Mouse (Mus musculus) lung, embryonic 16.5 days (tissue): ENCODE data around the gene Frmd4a. TPM values are rescaled to one million over a fixed set of nuclear protein-coding genes. Genes with fewer than 3 reads are reported as not detected.
"Not testable (repeated sequence)": the region's sequence is repeated elsewhere in the genome, so short reads cannot be mapped to it uniquely, and the experiment has no call there.

Experiments used
- ATAC-seq: fragments of 200-750 bp; cut with Nextera tagmentation; 2 replicates; pipeline ENCODE4 v1.8.0; 2017; ENCODE audit warnings: low read depth, mild to moderate bottlenecking, moderate library complexity
- H3K27ac ChIP-seq: fragments of 300-500 bp; sonication (generic); 2 replicates; pipeline ENCODE4 v1.5.1; 2014; ENCODE audit warnings: mild to moderate bottlenecking, control low read depth, low read length
- H3K27me3 ChIP-seq: fragments of 300-500 bp; sonication (generic); 2 replicates; pipeline ENCODE4 v1.6.1; 2014; ENCODE audit warnings: low read depth, low read length, mixed read lengths; ENCODE audit not compliant: control insufficient read depth, insufficient read depth
- H3K36me3 ChIP-seq: fragments of 300-500 bp; sonication (generic); 2 replicates; pipeline ENCODE4 v1.6.1; 2014; ENCODE audit warnings: low read length; ENCODE audit not compliant: control insufficient read depth, insufficient read depth
- H3K4me1 ChIP-seq: fragments of 300-500 bp; sonication (generic); replicated peaks from 2 replicates; pipeline ENCODE4 v1.6.1; 2014; ENCODE audit warnings: low read length, mixed read lengths; ENCODE audit not compliant: control insufficient read depth, insufficient read depth
- H3K4me2 ChIP-seq: fragments of 300-500 bp; sonication (generic); 2 replicates; pipeline ENCODE4 v1.6.1; 2014; ENCODE audit warnings: low read depth, low read length, control low read depth
- H3K4me3 ChIP-seq: fragments of 300-500 bp; sonication (generic); 2 replicates; pipeline ENCODE4 v1.5.1; 2014; ENCODE audit warnings: mild to moderate bottlenecking, low read length, control low read depth
- H3K9ac ChIP-seq: fragments of 300-500 bp; sonication (generic); 2 replicates; pipeline ENCODE4 v1.6.1; 2014; ENCODE audit warnings: low read length, control low read depth
- H3K9me3 ChIP-seq: fragments of 300-500 bp; sonication (generic); 2 replicates; pipeline ENCODE4 v1.6.1; 2016; ENCODE audit warnings: low read length; ENCODE audit not compliant: control insufficient read depth
- WGBS: fragments of 180-500 bp; shearing (Covaris S2); extraction: QIAGEN DNeasy Blood & Tissue Kit; methylation state at CpG from one replicate; pipeline ENCODE4 v1.1.7; 2014; 5-methylcytosine and 5-hydroxymethylcytosine counted together
- polyA plus RNA-seq: library from polyadenylated mRNA; unstranded; fragments of >200 nt; fragmentation: Nextera tagmentation; extraction: Ambion mirVana; gene quantifications from 2 replicates; pipeline ENCODE4 v1.2.1, GENCODE M21; 2015

Frmd4a gene
- polyA plus RNA-seq, 1 experiment from 2014 or later = 29.1 TPM

- Histone ChIP-seq H3K4me1 (peaks cover 45% of the 10 kb centered on the region), H3K27me3 (no peaks in the 10 kb centered on the region), H3K36me3 (no peaks in the 10 kb centered on the region), H3K4me2 (peak overlapping the region; percentile 25), H3K27ac (peak overlapping the region; percentile 99), H3K9ac (no peak overlapping the region), H3K4me3 (no peak overlapping the region; the same call in 1 of the 2 replicates), H3K9me3 (no peaks in the 10 kb centered on the region)
- 12% methylated on average over 4 of the region's 4 CpGs for WGBS
- ATAC-seq = peak; percentile 51
Measured at GRCm38 (mm10) chr2:4557466-4557865, 539.9 kb downstream of the Frmd4a start.

DNA sequence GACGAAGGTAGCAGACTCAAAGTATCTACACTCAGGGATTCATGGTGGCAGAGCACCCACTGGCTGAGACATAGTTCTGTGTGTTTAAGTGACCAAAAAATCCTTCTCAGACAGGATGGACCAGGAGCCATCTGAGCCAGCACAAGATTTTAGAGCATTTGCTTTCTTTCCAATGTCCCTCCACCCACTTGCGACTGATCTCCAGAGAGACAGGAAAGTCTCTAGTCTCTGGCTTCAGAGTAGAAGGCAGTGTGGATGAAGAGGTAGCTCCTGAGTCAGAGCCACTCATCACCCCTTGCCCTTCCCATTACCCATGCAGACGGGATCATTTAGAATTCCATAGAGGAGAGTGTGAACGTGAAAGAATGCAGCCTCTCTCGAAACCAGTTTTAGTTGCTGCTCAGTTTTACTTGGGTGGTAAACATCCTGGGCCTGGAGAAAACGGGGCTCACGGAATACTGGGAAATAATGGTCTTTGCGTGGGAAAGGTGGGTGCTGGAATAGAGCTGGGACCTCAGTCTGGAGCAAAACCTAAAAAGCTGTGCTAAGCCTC is 541.2 kb downstream of the Frmd4a start:
- no peaks in the 10 kb centered on the region for H3K36me3 ChIP-seq
- WGBS = 11% methylated on average over 8 of the region's 8 CpGs
- peak overlapping the region; percentile 99 for H3K27ac ChIP-seq
- peak overlapping the region; percentile 80 for H3K9ac ChIP-seq
- H3K4me3 ChIP-seq = peak overlapping the region; percentile 71
- no peaks in the 10 kb centered on the region for H3K27me3 ChIP-seq
- no peaks in the 10 kb centered on the region for H3K9me3 ChIP-seq
- ATAC-seq = no peak
- peaks cover 55% of the 10 kb centered on the region for H3K4me1 ChIP-seq
- peak overlapping the region; percentile 88 for H3K4me2 ChIP-seq

- H3K9me3 ChIP-seq = no peaks in the 10 kb centered on the region
- H3K27ac ChIP-seq = peak overlapping the region; percentile 99
- peak overlapping the region; percentile 80 for H3K9ac ChIP-seq
- peak overlapping the region; percentile 88 for H3K4me2 ChIP-seq
- WGBS = under 1% methylated on average over 27 of the region's 27 CpGs
- H3K36me3 ChIP-seq = no peaks in the 10 kb centered on the region
- H3K27me3 ChIP-seq = no peaks in the 10 kb centered on the region
- peak; percentile 91 for ATAC-seq
- peaks cover 57% of the 10 kb centered on the region for H3K4me1 ChIP-seq
- H3K4me3 ChIP-seq = peak overlapping the region; percentile 71
Measured at GRCm38 (mm10) chr2:4559211-4559882, 541.8 kb downstream of the Frmd4a start.

- Histone ChIP-seq H3K9me3 (no peaks in the 10 kb centered on the region), H3K9ac (peak overlapping the region; percentile 80)
Measured at GRCm38 (mm10) chr2:4559883-4560247, 542.3 kb downstream of the Frmd4a start.

GRCm38 (mm10) chr2:4560516-4560915 is 543.0 kb downstream of the Frmd4a start:
- 1% methylated on average over 2 of the region's 2 CpGs for WGBS
- H3K9ac ChIP-seq = peak overlapping the region; percentile 80
- peak overlapping the region; percentile 99 for H3K27ac ChIP-seq
- not testable (repeated sequence) for H3K27me3 ChIP-seq, H3K9me3 ChIP-seq, H3K36me3 ChIP-seq, ATAC-seq
- H3K4me3 ChIP-seq = peak overlapping the region; percentile 71
- peak overlapping the region; percentile 88 for H3K4me2 ChIP-seq
- peaks cover 66% of the 10 kb centered on the region for H3K4me1 ChIP-seq

More at GRCm38 (mm10) chr2:4559883-4560247, 542.3 kb downstream of the Frmd4a start:
- peaks cover 62% of the 10 kb centered on the region for H3K4me1 ChIP-seq
- no peaks in the 10 kb centered on the region for H3K27me3 ChIP-seq
- H3K4me3 ChIP-seq = peak overlapping the region; percentile 71
- H3K4me2 ChIP-seq = peak overlapping the region; percentile 88
- 2% methylated on average over 8 of the region's 8 CpGs for WGBS
- H3K27ac ChIP-seq = peak overlapping the region; percentile 99
- H3K36me3 ChIP-seq = no peaks in the 10 kb centered on the region
- ATAC-seq = peak; percentile 15

DNA sequence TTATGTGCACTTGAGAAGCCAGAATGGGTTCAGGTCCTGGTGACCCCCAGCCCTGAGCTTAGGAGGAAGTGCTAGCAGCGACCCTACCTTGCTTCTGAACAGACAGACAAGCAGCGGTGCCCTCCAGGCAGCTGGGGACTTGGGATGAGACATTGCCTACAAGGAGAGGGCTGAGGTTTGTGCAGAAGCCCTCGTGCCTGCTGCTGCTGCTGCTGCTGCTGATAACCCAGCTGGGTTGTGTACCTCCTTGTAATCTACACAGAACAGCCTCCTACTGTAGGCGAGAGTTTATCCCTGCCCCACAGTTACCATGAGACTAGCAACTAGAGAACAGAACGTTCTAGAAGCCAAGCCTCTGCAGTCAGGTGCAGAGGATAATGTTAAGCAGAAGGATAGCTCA is 543.7 kb downstream of the Frmd4a start:
- no peak for ATAC-seq
- H3K9me3 ChIP-seq = no peaks in the 10 kb centered on the region
- H3K4me1 ChIP-seq = peaks cover 66% of the 10 kb centered on the region

DNA sequence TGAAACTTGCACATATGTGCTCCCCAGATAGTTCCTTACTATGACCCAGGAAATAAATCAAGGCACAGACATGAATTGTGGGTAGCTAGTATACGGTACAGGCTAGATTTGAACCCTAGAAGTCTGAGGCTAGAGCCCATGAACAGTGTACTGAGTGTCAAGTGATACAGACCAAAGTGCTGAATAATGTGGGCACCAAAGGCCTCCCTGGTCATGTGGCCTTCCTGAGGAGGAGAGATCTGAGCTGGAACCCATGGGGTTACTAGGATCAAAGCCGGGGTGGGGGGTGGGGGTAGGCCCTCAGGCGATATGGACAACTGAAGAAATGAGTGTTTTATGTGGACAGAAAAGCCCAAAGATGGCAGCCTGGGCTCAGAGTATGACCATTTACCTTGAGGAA is 544.9 kb downstream of the Frmd4a start:
- H3K9ac ChIP-seq = peak overlapping the region; percentile 27
- no peaks in the 10 kb centered on the region for H3K9me3 ChIP-seq
- H3K4me1 ChIP-seq = peaks cover 57% of the 10 kb centered on the region
- H3K4me3 ChIP-seq = peak overlapping the region; percentile 71
- ATAC-seq = no peak
- no peaks in the 10 kb centered on the region for H3K27me3 ChIP-seq
- peak overlapping the region; percentile 48 for H3K27ac ChIP-seq
- WGBS = 66% methylated on average over 3 of the region's 3 CpGs
- peak overlapping the region; percentile 88 for H3K4me2 ChIP-seq
- H3K36me3 ChIP-seq = peaks cover 8% of the 10 kb centered on the region

More for the DNA sequence above, 543.7 kb downstream of the Frmd4a start:
- Histone ChIP-seq H3K4me2 (peak overlapping the region; percentile 88), H3K27me3 (no peaks in the 10 kb centered on the region), H3K4me3 (peak overlapping the region; percentile 71), H3K36me3 (peaks cover 6% of the 10 kb centered on the region), H3K27ac (peak overlapping the region; percentile 99), H3K9ac (peak overlapping the region; percentile 80)
- 12% methylated on average over 5 of the region's 5 CpGs for WGBS

DNA sequence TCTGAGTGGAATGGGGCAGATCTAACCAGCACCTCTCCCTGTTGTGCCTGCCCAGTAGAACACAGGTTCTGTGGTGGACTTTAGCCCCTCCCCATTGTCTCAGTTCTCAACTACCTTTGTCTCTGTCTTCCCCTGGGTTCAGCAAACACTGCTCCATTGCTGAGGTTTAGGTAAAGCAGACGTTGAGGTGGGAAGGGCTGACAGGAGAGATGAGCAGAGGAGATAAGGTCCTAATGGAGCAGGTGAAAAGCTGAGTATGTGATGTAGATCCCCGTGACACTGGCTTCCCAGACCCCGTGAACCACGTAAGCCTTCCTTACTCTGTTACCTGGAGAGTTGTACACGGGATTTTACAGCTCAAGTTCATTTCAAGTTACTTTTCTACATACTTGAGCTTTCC is 545.3 kb downstream of the Frmd4a start:
- Histone ChIP-seq H3K9ac (peak overlapping the region; percentile 27), H3K9me3 (no peaks in the 10 kb centered on the region), H3K4me1 (peaks cover 56% of the 10 kb centered on the region), H3K27ac (peak overlapping the region; percentile 48), H3K4me3 (peak overlapping the region; percentile 71), H3K36me3 (peaks cover 10% of the 10 kb centered on the region), H3K27me3 (no peaks in the 10 kb centered on the region), H3K4me2 (peak overlapping the region; percentile 88)
- 53% methylated on average over 5 of the region's 5 CpGs for WGBS
- no peak for ATAC-seq

DNA sequence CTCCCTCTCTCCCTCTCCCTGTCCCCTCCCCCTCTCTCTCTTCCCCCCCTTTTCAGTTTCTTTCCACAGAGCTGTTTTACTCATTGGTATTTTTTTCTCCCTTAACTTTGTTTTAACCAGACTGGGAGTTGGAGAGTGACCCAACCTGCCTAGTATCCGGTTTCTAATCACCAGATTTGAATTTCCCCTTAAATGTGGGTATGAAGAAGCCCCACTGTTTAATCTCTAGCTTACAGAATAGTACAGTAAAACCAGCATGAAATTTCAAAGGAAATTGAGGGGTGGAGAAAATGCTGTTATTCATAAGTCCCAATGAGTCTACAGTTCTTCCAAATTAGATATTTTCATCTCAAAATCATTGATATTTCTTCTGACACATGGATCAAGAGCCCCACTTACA is 545.8 kb downstream of the Frmd4a start:
- peaks cover 51% of the 10 kb centered on the region for H3K4me1 ChIP-seq
- H3K27ac ChIP-seq = peak overlapping the region; percentile 48
- H3K27me3 ChIP-seq = no peaks in the 10 kb centered on the region
- no peaks in the 10 kb centered on the region for H3K9me3 ChIP-seq
- H3K9ac ChIP-seq = peak overlapping the region; percentile 27
- peak overlapping the region; percentile 88 for H3K4me2 ChIP-seq
- 28% methylated on average over 1 of the region's 1 CpGs for whole genome bisulfite sequencing
- peak overlapping the region; percentile 71 for H3K4me3 ChIP-seq
- H3K36me3 ChIP-seq = peaks cover 10% of the 10 kb centered on the region
- no peak for ATAC-seq
